Mouse (Mus musculus) layer of hippocampus, postnatal 14 days (tissue): ENCODE measurements around the gene Mdn1. TPM values are rescaled to one million over a fixed set of nuclear protein-coding genes. Genes with fewer than 3 reads are reported as not detected.

Experiments
- DNase-seq, 2 experiments: peaks; one replicate each; pipeline ENCODE4 v3.0.0; 2021 to 2022; ENCODE audit warnings: low spot score in 2 of 2, mixed read lengths in 1 of 2
- long read RNA-seq, 2 experiments: library from polyadenylated mRNA; stranded (forward); transcript quantifications; one replicate each; pipeline ENCODE4 v2.0.0; 2021
- total RNA-seq, 2 experiments: library from RNA; stranded (reverse); gene quantifications; 2 replicates each; pipeline ENCODE4 v1.2.3; 2021

The Mdn1 gene
- 10 to 100 TPM; 30.0 to 35.0 TPM for total RNA-seq
- long read RNA-seq, experiment 1, partial matches to known transcripts, result 0 of 2 reads
- long read RNA-seq, experiment 1, other reads (novel, unspliced or antisense), result 2 of 2 reads
- long read RNA-seq, experiment 2, partial matches to known transcripts, result 2 of 2 reads
- long read RNA-seq, experiment 2, other reads (novel, unspliced or antisense), result 0 of 2 reads

DNA sequence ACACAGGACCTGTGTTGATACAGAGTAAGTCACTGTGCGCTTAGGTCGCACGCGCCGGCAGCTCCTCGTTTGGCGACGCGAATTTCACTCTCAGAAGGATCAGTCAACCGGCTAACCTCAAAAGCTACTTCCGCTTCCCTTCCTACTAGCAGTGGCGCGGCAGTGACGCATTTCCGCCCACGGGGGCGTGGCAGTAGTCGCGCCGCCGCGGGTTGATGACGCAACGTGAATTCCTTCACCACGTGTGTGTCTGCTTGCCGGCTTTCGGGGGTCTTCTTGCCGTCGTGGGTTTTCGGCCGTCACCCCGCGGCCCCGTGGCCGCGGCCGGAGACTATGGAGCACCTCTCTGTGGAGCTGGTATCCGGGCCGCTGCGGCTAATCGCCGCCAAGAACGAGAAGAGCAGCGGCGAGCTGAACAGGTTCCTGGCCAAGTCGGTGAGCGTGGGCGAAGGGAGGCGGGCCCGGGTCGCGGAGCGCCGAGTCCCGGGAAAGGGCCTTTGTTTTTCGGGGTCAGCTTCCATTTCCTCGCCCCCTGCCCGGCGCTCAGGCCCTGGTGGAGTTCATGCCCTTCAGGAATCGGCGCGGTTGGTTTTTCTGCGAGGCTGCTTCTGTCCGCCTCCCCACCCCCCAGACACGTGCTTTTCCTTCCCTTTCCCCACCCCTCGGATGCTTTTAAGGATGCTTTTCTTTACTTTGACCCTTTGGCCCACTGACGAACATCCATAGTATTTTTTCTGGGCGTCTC is at the start of gene Mdn1:
Gene Mdn1 (plus strand): TSS at position 202 of the 745 bp plus-strand sequence.
- peak; percentile 96 to 98 for DNase-seq

DNA sequence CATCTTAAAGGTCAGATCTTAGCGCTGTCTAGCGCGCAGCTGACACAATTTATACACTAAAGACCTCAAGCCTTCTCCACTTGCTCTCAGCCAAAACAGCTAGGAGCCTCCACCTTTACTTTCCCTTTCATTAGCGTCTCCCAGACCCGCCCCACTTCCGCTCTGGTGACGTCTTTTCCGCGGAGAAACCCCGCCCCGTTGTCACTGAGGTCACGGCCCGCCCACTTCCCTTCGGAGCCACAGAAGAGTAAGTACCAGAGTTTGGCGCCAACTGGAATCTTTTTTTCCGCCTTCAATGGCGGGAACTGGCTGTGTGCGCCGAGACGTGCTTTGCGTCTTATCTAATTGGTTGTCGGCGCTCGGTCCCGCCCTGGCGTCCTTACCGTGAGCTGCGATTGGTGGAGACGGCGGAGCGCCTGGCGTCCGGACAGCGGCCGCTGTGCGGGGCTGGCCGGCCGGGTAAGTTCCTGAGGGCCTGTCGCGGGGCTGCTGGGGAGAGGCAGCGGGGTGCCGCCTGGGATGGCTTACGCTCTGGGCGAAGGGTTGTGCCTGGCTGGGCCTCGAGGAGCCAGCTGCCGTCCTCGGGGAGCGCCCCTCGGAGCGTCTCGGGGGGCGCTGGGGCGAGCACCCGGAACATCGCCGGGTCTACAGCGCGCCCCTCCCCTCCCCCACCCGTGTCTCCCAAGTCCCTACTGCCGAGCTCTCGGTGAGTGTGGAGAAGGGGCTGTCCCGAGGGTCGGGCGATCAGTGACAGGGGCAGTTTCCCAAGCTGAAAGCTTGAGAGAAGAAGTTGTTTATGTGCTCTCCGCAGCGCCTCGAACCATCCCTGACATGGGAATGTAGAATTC is 41.7 kb upstream of the Mdn1 start, which contains the start of gene Casp8ap2:
Gene Casp8ap2 (plus strand): TSS at position 418 of the 848 bp plus-strand sequence.
- DNase-seq, result peak; percentile 97 to 100

DNA sequence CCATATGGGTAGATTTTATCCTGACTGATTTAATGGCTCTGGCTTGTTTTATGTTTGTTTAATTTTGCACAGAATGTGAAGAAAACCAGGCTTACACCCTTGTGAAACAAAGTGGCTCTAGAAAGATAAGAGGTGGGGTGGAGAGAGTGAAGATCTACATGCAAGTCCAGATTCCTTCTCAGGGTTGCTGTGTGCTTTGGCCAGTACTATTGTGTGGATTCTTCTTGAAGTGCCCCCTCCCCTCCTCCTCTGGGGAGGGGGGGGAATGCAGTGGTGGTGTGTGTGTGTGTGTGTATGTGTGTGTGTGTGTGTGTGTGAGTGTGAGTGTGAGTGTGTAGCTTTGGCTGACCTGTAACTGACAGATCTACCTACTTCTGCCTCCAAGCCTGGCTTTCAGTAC is 35.3 kb upstream of the Mdn1 start:
- DNase-seq, result no peak

DNA sequence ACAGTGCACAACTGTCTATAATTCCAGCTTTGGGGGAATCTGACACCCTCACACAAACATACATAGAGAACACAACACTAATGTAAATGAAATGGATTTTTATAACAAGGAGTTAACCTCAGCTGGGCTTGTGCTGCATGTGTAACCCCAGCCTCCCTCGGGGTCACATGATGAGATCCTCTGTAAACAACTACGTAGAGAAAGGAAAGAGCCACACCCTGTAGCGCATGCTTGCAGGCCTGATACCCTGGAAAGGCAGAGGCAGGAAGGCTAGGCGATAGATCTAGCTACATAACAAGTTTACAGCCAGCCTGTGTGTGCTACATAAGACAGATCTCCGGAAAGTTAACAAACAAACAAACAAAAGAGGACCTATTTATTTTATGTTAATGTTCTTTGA is 5.2 kb upstream of the Mdn1 start:
- DNase-seq, result no peak

DNA sequence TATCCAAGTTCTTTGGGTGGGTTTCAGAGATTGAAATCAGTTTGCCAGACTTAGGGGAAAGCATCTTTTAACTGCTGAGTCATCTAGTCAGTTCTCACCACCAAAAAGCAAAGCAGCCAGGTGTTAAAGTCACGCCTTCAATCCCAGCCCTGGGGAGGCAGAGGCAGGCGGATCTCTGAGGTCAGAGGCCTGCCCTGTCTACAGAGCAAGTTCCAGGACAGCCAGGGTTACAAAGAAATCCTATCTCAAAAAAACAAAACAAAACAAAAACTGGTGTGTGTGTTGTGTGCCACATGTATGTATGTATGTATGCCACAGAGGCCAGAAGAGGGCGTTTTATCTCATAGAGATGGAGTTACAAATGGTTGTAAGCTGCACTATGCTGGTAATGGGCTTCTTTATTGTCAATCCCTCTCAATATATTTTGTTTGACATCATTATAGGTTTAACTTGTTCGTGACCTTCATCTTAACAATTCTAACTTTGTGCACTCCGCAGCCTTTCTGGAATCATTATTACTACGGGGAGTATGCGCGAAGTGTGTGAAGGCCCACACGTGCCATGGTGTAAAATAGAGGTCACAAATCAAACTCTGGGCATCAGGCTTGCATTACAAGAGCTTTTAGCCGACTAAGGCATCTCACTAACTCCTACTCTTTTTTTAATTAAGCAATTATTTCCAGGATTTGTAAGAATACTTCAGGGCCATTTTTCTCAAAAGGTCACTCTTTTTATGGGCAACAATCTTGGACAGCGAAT is 594 bp upstream of the Mdn1 start:
- DNase-seq, result no peak

DNA sequence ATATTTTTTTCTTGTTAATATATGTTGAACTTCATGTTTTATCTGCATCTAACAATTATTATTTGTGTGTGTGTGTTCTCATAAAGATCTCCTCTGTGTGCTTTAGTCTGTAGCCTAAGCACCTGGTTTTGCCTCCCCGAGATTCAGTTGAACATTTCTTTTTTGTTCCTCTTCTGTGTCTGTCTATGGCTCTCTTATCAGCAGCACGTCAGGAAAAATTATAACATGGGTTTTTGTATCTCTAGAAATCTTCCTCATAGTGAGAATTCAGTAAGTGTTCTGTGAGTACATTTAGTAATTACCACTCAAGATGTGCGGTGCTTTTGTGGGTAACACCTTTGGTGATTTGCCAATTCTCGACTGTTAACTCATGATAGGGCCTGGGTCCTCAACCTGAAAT is 8.9 kb downstream of the Mdn1 start:
- no peak for DNase-seq

DNA sequence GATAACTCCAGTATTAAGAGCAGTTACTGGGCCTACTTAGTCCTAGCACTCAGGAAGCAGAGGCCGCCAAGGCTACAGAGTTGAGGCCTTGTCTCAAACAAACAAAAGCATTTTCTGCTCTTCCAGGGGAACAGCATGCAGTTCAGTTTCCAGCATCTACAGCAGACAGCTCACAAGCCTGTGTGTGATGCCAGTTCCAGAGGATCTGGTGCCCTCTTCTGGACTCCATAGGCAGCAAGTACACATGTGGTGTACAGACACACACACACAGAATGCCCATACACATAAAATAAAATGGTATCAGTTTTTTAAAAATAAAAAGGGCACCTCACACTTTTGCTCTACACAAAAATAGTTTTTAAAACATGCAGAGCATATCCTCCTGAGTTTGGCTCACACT is 11.4 kb downstream of the Mdn1 start:
- no peak for DNase-seq

DNA sequence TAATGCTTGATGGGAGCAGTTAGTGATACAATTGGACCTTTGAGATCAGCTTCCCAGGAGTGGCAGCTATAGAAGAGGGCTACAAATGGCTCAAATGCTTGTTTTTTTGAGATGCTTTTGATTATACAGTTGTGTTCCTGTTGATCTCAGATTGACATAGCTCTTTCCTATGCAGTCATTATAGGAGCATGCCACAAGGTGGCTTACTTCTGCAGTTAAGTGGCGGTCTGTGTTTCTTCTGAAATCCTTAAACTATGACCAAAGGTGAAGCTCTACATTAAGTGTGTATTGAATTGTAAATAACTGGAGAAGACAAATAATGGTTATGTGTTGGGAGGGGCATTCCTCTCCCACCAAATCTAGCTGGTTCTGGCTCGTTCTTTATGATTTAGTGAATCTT is 12.9 kb downstream of the Mdn1 start:
- DNase-seq, result no peak

DNA sequence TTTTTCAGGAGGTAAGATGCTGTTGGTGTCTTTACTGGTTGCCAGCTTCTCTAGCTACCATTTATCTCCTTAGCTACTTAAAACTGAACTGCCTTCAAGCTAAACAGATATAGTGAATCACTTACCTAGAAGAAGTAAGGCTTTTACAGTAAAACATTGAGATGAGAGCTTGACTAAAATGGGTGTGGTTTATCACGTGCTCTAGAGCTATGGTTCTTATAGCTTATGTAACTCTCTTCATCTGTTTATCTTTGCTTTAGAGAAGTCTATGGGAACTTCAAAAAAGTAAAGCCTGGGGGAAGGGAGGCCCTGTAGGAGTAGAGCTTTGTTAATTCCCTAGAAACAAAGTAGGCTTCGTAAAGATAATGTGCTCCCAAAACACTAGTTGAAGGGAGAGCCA is 17.1 kb downstream of the Mdn1 start:
- no peak for DNase-seq

DNA sequence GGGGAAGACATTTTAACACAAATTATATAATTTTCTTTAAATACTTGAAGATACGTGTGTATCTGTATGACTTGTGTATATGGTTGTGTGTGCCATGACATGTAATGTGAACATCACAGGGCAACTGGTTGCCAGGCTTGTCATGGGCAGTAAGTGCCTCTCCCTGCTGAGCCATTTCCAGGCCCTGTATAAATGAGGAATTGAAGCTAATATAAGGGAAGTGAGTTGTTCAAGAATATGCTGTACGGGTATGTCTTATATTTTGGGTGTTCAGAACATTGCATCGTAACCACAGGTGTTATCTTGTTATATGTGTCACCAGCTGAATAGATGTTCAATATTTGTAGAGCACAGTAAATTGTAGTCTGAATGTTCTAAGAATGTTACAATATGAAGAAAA is 20.6 kb downstream of the Mdn1 start:
- DNase-seq, result no peak

DNA sequence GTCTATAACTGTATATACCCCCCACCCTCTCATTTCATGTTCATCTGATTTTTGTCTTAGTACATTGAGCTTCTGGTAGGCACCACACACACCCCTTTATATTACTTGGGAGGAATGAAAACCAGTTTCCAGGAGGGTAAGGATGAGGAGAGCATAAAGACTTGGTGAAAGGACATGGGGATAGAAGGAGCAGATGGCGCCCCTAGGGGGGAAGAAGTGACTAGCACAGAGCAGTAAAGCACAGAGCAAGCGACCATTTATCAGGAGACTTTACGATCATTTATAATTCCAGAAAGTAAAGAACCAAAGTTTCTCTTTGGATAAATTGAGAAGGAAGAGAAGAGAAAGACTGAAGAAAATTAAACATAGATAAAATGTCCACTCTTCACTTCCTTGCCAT is 23.9 kb downstream of the Mdn1 start:
- DNase-seq, result no peak

DNA sequence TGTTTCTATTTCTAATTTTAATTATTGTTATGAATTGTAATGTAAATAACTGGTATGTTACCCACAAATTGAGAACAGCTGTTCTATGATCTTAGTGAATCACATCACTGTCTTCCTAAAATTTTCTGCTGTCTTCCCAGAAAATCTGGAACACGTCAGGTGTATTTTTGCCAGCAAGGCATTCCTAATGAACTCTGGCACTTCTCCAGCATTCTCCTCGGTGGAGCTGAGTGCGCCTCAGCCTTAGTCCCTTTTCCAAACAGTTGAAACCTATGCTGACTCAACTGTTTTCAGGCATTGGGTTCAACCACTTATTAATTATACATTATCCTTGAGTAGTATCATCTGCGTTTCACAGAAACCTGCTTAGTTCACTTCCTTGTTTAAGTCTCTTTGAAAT is 25.6 kb downstream of the Mdn1 start:
- no peak for DNase-seq

DNA sequence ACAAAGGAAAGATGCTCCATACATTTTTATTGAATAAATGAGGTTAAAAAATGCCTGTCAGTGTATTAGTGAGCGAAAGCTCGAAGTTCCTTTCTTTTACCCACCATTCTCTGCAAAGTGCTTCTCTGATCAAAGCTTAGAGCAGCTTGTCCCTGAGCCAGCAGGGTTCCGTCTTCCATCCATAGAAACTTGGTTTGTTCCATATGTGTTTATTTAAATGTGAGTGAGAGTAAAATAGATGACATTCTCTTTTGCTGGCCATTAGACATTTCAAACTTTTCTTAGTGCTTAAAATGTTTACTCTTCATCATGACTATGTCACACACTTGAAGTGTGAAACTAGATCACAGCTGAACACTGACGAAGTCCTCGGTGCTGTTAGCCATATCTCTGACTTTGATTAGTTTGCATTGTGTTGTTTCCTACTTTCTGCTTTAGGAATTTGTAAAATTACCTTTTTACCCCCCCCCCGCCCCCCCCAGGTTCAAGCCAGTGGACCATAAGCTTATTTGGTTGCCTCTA is 26.2 kb downstream of the Mdn1 start:
- no peak for DNase-seq

DNA sequence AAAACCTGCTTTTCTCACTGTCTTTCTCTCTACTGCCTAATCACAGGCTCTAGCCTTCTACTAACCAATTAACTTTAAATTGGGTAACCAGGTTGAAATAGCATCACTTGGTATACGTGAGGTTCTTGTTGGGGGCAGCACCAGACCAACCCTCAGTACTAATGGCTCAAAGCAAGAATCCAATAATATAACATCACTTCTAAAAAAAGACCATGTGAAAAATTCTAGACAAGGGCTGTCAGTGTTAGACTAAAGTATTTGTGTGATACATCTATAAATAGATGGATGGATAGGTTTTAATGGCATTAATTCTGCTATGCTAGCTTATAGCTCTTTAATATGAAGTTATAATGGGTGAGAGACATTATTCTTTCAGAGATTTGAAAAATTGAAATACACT is 60.8 kb downstream of the Mdn1 start:
- DNase-seq, result no peak

DNA sequence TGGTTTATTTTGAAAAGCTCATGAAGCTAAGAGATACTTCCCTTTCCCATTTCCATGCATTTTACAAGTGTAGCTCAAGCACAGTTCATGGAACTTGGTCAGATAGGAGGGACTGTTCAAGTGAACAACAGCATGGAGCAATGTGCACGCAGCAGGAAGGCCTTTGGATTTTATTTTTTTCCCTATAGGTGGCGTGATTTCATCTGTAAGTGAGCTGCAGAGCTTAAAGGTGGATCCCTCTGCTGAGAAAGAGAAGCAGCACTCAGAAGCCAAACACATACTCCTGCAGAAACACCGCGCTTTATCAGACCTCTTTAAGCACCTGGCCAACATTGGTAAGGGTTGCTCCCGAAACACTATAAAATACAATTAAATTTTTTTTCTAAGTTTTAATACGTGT is 88.5 kb downstream of the Mdn1 start:
- no peak for DNase-seq

DNA sequence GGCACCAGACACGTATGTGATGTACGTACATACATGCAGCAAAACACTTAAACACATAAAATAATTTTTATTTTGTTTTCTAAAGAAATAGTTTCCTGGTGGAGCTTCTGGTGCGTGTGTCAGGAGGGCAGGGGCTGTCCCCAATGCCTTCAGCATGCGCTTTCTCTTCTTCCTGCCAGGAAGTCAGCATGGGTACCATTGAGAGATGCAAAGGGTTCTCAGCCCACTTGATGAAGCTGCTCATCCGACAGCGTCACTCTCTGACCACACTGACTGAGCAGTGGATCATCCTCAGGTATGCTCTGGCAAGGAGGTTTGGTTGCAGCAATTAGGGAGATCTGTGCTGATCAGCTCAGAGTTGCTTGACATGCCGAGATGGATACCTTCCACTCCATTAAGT is 91.5 kb downstream of the Mdn1 start:
- DNase-seq, result no peak

DNA sequence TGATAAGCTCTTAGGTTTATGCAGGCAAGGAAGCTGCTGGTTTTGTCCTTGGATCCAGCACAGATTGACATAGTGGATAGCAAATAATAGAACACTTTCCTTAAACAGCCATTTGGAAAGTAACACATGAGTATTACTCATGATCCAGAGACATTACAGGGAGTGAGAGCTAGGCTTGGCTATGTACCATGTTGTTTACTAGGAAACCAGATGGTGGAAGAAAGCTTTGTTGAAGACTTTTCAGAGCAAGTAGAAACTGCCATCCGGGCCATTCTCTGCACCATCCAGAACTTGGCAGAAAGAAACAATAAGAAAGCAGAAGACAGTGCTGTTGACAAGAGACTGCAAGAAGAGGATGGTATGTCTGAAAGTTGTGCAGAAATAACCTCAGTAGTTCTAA is 93.8 kb downstream of the Mdn1 start:
- peak in 1 of 2 experiments; percentile 55 for DNase-seq

DNA sequence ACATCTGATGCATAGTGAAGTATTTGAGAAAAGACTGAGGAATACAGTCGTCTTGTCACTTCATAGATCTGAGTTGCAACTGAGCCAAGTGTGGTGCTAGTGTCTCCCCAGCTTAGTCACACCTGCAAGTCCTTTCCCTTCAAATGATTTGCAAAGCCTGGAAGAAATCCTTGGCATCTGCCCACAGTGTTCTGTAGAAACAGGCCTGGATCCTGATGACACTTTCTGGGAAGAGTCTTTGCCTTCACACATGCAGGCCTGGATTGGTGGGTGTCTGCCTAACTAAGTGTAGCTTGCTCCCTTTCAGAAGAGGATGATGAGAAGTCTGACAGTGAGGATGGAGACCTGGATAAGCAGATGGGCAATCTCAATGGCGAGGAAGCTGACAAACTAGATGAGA is 100.5 kb downstream of the Mdn1 start:
- no peak for DNase-seq

DNA sequence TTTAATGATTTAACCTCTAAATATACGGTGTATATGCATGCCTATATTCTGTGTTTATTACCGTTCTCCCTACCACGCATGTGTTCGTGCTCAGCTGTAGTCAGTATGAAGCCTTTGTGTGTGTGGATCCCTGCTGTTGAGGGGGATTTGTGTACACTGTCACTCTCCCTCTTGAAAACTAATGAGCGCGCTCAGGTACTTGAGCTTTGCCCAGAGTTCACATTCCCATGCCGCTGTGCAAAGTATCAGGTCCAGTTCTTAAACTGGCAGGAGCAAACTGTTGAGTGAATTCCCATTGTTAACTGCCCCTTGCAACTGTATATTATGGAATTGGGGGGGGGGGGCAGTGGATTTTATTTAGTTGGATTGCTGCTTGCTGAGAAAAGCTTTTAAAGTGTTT is 110.6 kb downstream of the Mdn1 start:
- no peak for DNase-seq

DNA sequence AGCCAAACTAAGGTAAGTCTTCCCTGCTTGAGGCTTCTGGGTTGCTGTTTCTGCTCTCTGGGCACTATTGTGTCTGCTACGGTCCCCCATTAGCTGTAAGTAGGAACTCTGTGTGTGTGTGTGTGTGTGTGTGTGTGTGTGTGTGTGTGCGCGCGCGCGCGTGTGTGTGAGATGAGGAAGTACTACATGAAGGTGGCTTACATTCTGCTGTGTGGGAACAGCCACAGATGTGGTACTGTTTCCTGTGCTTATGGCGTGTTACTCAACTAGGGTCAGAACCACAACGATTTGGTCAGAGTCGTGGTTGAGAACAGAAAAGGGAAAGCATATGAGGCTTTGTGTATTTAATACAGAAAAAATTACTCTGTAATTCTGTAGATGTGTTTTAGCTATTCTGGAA is 111.1 kb downstream of the Mdn1 start:
- DNase-seq, result no peak

DNA sequence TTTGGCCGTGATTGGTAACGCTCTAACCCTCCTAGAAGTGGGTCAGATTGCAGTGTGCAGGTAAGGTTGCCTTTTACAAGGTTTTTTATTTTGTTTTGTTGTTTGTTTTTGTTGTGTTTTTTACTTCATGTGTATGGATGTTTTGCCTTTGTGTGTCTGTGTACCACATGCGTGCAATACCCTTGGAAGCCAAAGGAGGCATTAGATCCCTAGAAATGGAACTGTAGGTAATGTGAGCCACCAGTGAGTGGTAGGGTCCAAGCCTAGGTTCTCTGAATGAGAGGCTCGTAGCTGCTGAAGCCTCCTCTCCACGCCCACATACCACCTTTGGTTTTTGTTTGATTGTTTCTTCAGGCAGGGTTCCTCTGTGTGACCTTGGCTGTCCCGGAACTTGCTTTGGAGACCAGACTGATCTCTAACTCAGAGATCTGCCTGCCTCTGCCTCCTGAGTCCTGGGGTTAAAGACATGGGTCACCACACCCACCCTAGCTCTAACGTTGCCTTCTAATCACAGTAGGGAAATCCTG is 113.4 kb downstream of the Mdn1 start:
- DNase-seq, result no peak
